Mouse (Mus musculus): ENCODE measurements around the gene Smchd1.

DNA sequence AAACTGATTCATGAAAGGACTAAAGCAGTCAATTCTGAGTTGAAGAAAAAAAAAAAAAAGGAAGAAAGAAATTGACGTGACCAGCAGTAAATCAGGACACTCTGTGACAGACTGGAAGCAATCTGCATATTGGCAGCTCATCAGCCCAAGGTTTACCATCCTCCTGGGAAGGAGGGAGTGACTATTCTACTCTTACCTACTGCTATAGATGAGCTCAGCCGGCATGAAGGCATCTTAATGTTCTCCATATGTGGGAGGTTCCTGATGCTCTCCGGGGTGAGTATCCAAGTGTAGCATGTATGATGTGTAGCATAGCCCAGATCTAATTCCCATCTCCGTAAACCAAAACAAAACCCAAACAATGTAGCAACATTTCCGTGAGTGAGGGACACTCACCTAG, 173.7 kb downstream of the Smchd1 start:
- TF ChIP-seq CTCF (IDR thresholded peaks at IDR 0.05; ENCODE audit: control insufficient read depth, insufficient read depth, low read length) (no peak), POLR2A (IDR thresholded peaks at IDR 0.05; ENCODE audit: borderline replicate concordance, control insufficient read depth, low read depth, low read length) (no peak)
